Mouse (Mus musculus): ENCODE measurements around the gene Ccdc34. TPM values are rescaled to one million over a fixed set of nuclear protein-coding genes. Genes with fewer than 3 reads are reported as not detected.
A peak's percentile ranks its signal among the peaks of the same experiment; 100 is the strongest.

Ccdc34 gene
- polyA plus RNA-seq, 1 experiment from 2014 or later, result 25.2 TPM

- Histone ChIP-seq H3K27me3 (replicated peaks) (no peaks in the 10 kb centered on the region), H3K9me3 (peaks cover 4% of the 10 kb centered on the region; the same call in 1 of the 2 replicates), H3K4me1 (no peaks in the 10 kb centered on the region), H3K27ac (replicated peaks) (no peak overlapping the region), H3K9ac (no peak overlapping the region), H3K4me2 (no peak overlapping the region), H3K4me3 (no peak overlapping the region), H3K36me3 (no peaks in the 10 kb centered on the region)
- ATAC-seq (ENCODE audit: extremely low read depth, insufficient number of reproducible peaks, low FRiP score, low TSS enrichment), result no peak
- 67% methylated on average over 2 of the region's 2 CpGs for WGBS
These were observed 138.7 kb downstream of the Ccdc34 start for GRCm38 (mm10) chr2:110156321-110156720.

- H3K4me1 ChIP-seq, result no peaks in the 10 kb centered on the region
- 76% methylated on average over 4 of the region's 4 CpGs for WGBS
- no peak overlapping the region for H3K4me3 ChIP-seq
- no peak overlapping the region for H3K4me2 ChIP-seq
- H3K9ac ChIP-seq, result no peak overlapping the region
- ATAC-seq (ENCODE audit: extremely low read depth, insufficient number of reproducible peaks, low FRiP score, low TSS enrichment), result no peak
- H3K27ac ChIP-seq (replicated peaks), result no peak overlapping the region
- no peaks in the 10 kb centered on the region for H3K9me3 ChIP-seq
- no peaks in the 10 kb centered on the region for H3K27me3 ChIP-seq (replicated peaks)
- H3K36me3 ChIP-seq, result no peaks in the 10 kb centered on the region
These were observed 147.4 kb downstream of the Ccdc34 start for GRCm38 (mm10) chr2:110165003-110165402.

- no peaks in the 10 kb centered on the region for H3K27me3 ChIP-seq (replicated peaks)
- no peaks in the 10 kb centered on the region for H3K4me1 ChIP-seq
- H3K4me2 ChIP-seq, result no peak overlapping the region
- H3K9me3 ChIP-seq, result no peaks in the 10 kb centered on the region
- no peak overlapping the region for H3K27ac ChIP-seq (replicated peaks)
- ATAC-seq (ENCODE audit: extremely low read depth, insufficient number of reproducible peaks, low FRiP score, low TSS enrichment), result no peak
- no peak overlapping the region for H3K9ac ChIP-seq
- no peak overlapping the region for H3K4me3 ChIP-seq
- WGBS, result 78% methylated on average over 4 of the region's 4 CpGs
- no peaks in the 10 kb centered on the region for H3K36me3 ChIP-seq
These were observed 150.1 kb downstream of the Ccdc34 start for GRCm38 (mm10) chr2:110167694-110168093.

GRCm38 (mm10) chr2:110168361-110168760 is 150.7 kb downstream of the Ccdc34 start:
- Histone ChIP-seq H3K4me1 (peaks cover 2% of the 10 kb centered on the region; the same call in 1 of the 2 replicates), H3K4me3 (no peak overlapping the region), H3K27me3 (replicated peaks) (no peaks in the 10 kb centered on the region), H3K4me2 (no peak overlapping the region), H3K9ac (no peak overlapping the region), H3K27ac (replicated peaks) (no peak overlapping the region), H3K9me3 (no peaks in the 10 kb centered on the region), H3K36me3 (no peaks in the 10 kb centered on the region)
- ATAC-seq (ENCODE audit: extremely low read depth, insufficient number of reproducible peaks, low FRiP score, low TSS enrichment), result no peak

- Histone ChIP-seq H3K27ac (replicated peaks) (no peak overlapping the region), H3K27me3 (replicated peaks) (no peaks in the 10 kb centered on the region), H3K36me3 (no peaks in the 10 kb centered on the region), H3K9ac (no peak overlapping the region), H3K9me3 (no peaks in the 10 kb centered on the region), H3K4me3 (no peak overlapping the region), H3K4me1 (peaks cover 25% of the 10 kb centered on the region), H3K4me2 (no peak overlapping the region)
- WGBS, result 69% methylated on average over 7 of the region's 7 CpGs
- ATAC-seq (ENCODE audit: extremely low read depth, insufficient number of reproducible peaks, low FRiP score, low TSS enrichment), result no peak
These were observed 154.8 kb downstream of the Ccdc34 start for GRCm38 (mm10) chr2:110172456-110172855.

GRCm38 (mm10) chr2:110173818-110174247 is 156.2 kb downstream of the Ccdc34 start:
- WGBS, result 42% methylated on average over 7 of the region's 7 CpGs
- no peak for ATAC-seq (ENCODE audit: extremely low read depth, insufficient number of reproducible peaks, low FRiP score, low TSS enrichment)
- Histone ChIP-seq H3K9ac (peak overlapping the region; percentile 16; the same call in 1 of the 2 replicates), H3K4me3 (no peak overlapping the region), H3K4me1 (peaks cover 37% of the 10 kb centered on the region), H3K27ac (replicated peaks) (peak overlapping the region; percentile 36; the same call in 1 of the 2 replicates), H3K4me2 (no peak overlapping the region), H3K36me3 (no peaks in the 10 kb centered on the region), H3K27me3 (replicated peaks) (no peaks in the 10 kb centered on the region), H3K9me3 (no peaks in the 10 kb centered on the region)

- Histone ChIP-seq H3K4me3 (no peak overlapping the region), H3K36me3 (no peaks in the 10 kb centered on the region), H3K9me3 (no peaks in the 10 kb centered on the region), H3K9ac (no peak overlapping the region), H3K27ac (replicated peaks) (peak overlapping the region; percentile 81), H3K4me2 (no peak overlapping the region), H3K27me3 (replicated peaks) (no peaks in the 10 kb centered on the region), H3K4me1 (peaks cover 59% of the 10 kb centered on the region)
- ATAC-seq (ENCODE audit: extremely low read depth, insufficient number of reproducible peaks, low FRiP score, low TSS enrichment), result no peak
- WGBS, result 62% methylated on average over 2 of the region's 2 CpGs
These were observed 159.3 kb downstream of the Ccdc34 start for GRCm38 (mm10) chr2:110176761-110177400.

GRCm38 (mm10) chr2:110177406-110177805 is 159.8 kb downstream of the Ccdc34 start:
- ATAC-seq (ENCODE audit: extremely low read depth, insufficient number of reproducible peaks, low FRiP score, low TSS enrichment), result no peak
- H3K4me2 ChIP-seq, result peak overlapping the region; percentile 18; the same call in 1 of the 2 replicates
- WGBS, result 43% methylated on average over 2 of the region's 2 CpGs
- H3K27ac ChIP-seq (replicated peaks), result peak overlapping the region; percentile 81
- no peaks in the 10 kb centered on the region for H3K9me3 ChIP-seq
- 0 out of 2 replicates have a peak overlapping the region, but pooled peaks have one; percentile 1 for H3K9ac ChIP-seq
- H3K27me3 ChIP-seq (replicated peaks), result no peaks in the 10 kb centered on the region
- peaks cover 65% of the 10 kb centered on the region for H3K4me1 ChIP-seq
- H3K36me3 ChIP-seq, result no peaks in the 10 kb centered on the region
- no peak overlapping the region for H3K4me3 ChIP-seq

GRCm38 (mm10) chr2:110177879-110178278 is 160.3 kb downstream of the Ccdc34 start:
- Histone ChIP-seq H3K27ac (replicated peaks) (peak overlapping the region; percentile 81), H3K36me3 (no peaks in the 10 kb centered on the region), H3K27me3 (replicated peaks) (0 out of 2 replicates have a peak, but pooled peaks cover 3% of the 10 kb centered on the region), H3K9me3 (no peaks in the 10 kb centered on the region), H3K4me3 (no peak overlapping the region), H3K4me2 (peak overlapping the region; percentile 18; the same call in 1 of the 2 replicates), H3K4me1 (peaks cover 69% of the 10 kb centered on the region), H3K9ac (0 out of 2 replicates have a peak overlapping the region, but pooled peaks have one; percentile 1)
- WGBS, result 21% methylated on average over 7 of the region's 7 CpGs
- 0 out of 2 replicates have a peak, but pooled peaks have one; percentile 18 for ATAC-seq (ENCODE audit: extremely low read depth, insufficient number of reproducible peaks, low FRiP score, low TSS enrichment)

- Histone ChIP-seq H3K4me2 (no peak overlapping the region), H3K9me3 (no peaks in the 10 kb centered on the region), H3K36me3 (no peaks in the 10 kb centered on the region), H3K9ac (peak overlapping the region; percentile 33; the same call in 1 of the 2 replicates), H3K4me3 (no peak overlapping the region), H3K27me3 (replicated peaks) (0 out of 2 replicates have a peak, but pooled peaks cover 3% of the 10 kb centered on the region), H3K4me1 (peaks cover 71% of the 10 kb centered on the region), H3K27ac (replicated peaks) (peak overlapping the region; percentile 68)
- 23% methylated on average over 10 of the region's 10 CpGs for WGBS
- 0 out of 2 replicates have a peak, but pooled peaks have one; percentile 58 for ATAC-seq (ENCODE audit: extremely low read depth, insufficient number of reproducible peaks, low FRiP score, low TSS enrichment)
These were observed 162.2 kb downstream of the Ccdc34 start for GRCm38 (mm10) chr2:110179669-110180315.

- H3K27ac ChIP-seq (replicated peaks), result peak overlapping the region; percentile 68
- no peak overlapping the region for H3K4me3 ChIP-seq
- H3K4me1 ChIP-seq, result peaks cover 71% of the 10 kb centered on the region
- 58% methylated on average over 7 of the region's 7 CpGs for WGBS
- H3K4me2 ChIP-seq, result no peak overlapping the region
- peak overlapping the region; percentile 33; the same call in 1 of the 2 replicates for H3K9ac ChIP-seq
- H3K27me3 ChIP-seq (replicated peaks), result 0 out of 2 replicates have a peak, but pooled peaks cover 3% of the 10 kb centered on the region
- no peak for ATAC-seq (ENCODE audit: extremely low read depth, insufficient number of reproducible peaks, low FRiP score, low TSS enrichment)
- H3K9me3 ChIP-seq, result no peaks in the 10 kb centered on the region
- H3K36me3 ChIP-seq, result no peaks in the 10 kb centered on the region
These were observed 162.7 kb downstream of the Ccdc34 start for GRCm38 (mm10) chr2:110180316-110180670.

Measured in heart, embryonic 13.5 days (tissue).